Mouse (Mus musculus) lung, adult 2 months (tissue): ENCODE results near the gene Hoxd13. TPM values are rescaled to one million over a fixed set of nuclear protein-coding genes. Genes with fewer than 3 reads are reported as not detected.

Experiments
- DNase-seq: peaks from one replicate; pipeline ENCODE4 v3.0.0; 2022
- H3K4me1 ChIP-seq: fragments of 200-500 bp; 2 replicates; pipeline ENCODE4 v1.6.1; 2011; ENCODE audit warnings: low read length; ENCODE audit not compliant: control insufficient read depth, insufficient read depth
- H3K4me3 ChIP-seq: fragments of 200-500 bp; replicated peaks from 2 replicates; pipeline ENCODE3; 2011; ENCODE audit warnings: low read depth, mild to moderate bottlenecking, control low read depth, low read length; ENCODE audit errors: extremely low read depth
- CTCF ChIP-seq: fragments of 200-500 bp; IDR thresholded peaks from 2 replicates; pipeline ENCODE4 v1.5.1; 2011; ENCODE audit warnings: mild to moderate bottlenecking, low read length, control low read depth; ENCODE audit not compliant: insufficient read depth
- POLR2A ChIP-seq: fragments of 200-500 bp; IDR thresholded peaks from 2 replicates; pipeline ENCODE4 v1.6.1; 2011; ENCODE audit warnings: low read depth, mild to moderate bottlenecking, control low read depth, low read length, borderline replicate concordance; ENCODE audit errors: extremely low read depth
- WGBS: fragments of 180-500 bp; shearing (Covaris S2); methylation state at CpG from one replicate; pipeline ENCODE4 v1.1.7; 2018; 5-methylcytosine and 5-hydroxymethylcytosine counted together
- polyA plus RNA-seq: library from polyadenylated mRNA; depleted of rRNA; stranded (reverse); fragments of >200 nt; gene quantifications from 2 replicates; pipeline ENCODE4 v1.2.3, GENCODE M21; 2012

The Hoxd13 gene
- polyA plus RNA-seq, 1 experiment, result 0.04 TPM

GRCm38 (mm10) chr2:74698201-74699052, 30.3 kb downstream of the Hoxd13 start:
- TF ChIP-seq POLR2A (no peak), CTCF (no peak)
- H3K4me3 ChIP-seq, result no peak overlapping the region
- H3K4me1 ChIP-seq, result peaks cover 4% of the 10 kb centered on the region; the same call in 1 of the 2 replicates
- 3% methylated on average over 86 of the region's 86 CpGs for WGBS
- no peak for DNase-seq

DNA sequence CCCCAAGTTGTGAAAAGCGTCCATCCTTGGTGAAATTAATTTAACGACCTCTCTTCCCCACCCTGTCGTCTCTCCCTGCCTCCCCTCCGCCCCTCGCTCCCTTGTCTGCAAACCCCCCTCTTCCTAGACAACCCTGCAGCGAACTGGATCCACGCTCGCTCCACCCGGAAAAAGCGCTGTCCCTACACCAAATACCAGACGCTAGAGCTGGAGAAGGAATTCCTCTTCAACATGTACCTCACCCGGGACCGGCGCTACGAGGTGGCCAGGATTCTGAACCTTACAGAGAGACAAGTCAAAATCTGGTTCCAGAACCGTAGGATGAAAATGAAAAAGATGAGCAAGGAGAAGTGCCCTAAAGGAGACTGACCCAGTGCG, 30.9 kb downstream of the Hoxd13 start:
- H3K4me3 ChIP-seq, result no peak overlapping the region
- peaks cover 4% of the 10 kb centered on the region; the same call in 1 of the 2 replicates for H3K4me1 ChIP-seq
- 7% methylated on average over 17 of the region's 17 CpGs for WGBS
- DNase-seq, result no peak
- TF ChIP-seq POLR2A (no peak), CTCF (no peak)

GRCm38 (mm10) chr2:74699664-74700545, 31.8 kb downstream of the Hoxd13 start:
- no peak for TF ChIP-seq POLR2A
- TF ChIP-seq CTCF, result no peak
- 10% methylated on average over 23 of the region's 23 CpGs for WGBS
- no peak overlapping the region for H3K4me3 ChIP-seq
- H3K4me1 ChIP-seq, result peaks cover 4% of the 10 kb centered on the region; the same call in 1 of the 2 replicates
- no peak for DNase-seq

- WGBS, result 12% methylated on average over 22 of the region's 22 CpGs
- no peak overlapping the region for H3K4me3 ChIP-seq
- DNase-seq, result no peak
- peaks cover 4% of the 10 kb centered on the region; the same call in 1 of the 2 replicates for H3K4me1 ChIP-seq
- TF ChIP-seq POLR2A (no peak), CTCF (no peak)
Measured at GRCm38 (mm10) chr2:74700546-74701112, 32.5 kb downstream of the Hoxd13 start.

DNA sequence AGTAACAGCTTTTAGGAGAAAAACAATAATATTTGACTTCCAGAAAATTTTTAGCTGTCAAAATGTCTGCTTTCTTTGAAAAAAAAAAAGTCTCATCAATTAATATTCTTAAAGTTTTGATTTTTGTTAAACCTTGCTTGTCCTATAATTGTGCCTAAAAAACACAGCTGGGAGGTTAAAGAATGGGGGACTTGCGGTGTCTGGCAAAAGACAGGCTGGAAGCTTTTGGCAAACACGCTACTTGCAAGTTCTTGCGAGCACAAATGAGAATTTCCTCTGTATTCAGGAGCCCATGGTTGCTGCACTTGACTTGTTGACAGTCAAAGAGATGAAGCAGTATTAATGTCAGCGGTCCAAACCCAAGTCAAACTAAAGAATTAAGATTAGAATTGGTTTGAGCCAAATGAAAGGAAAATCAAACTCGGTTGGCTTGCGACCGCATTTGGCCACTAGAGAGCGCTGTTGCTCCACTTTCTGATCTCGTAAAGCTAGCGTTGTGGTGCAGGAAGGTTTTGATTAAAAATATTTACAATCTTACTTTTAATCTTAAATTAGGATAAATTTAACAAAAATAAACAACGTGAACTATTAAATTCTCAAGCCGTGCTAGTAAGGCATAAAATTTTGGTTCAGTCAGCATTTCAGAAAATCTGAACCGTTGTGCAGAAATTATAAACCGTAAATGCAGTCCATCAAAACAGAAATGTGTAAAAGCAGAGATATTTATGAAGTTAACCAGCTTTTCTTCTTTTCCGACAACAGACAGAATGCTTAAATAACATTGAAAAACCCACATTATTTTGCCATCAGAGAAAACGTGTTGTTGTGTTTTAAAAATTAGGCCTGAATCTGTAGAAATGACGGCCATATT, 34.1 kb downstream of the Hoxd13 start:
- H3K4me3 ChIP-seq, result no peak overlapping the region
- TF ChIP-seq CTCF, result peak; percentile 95
- no peak for TF ChIP-seq POLR2A
- WGBS, result 17% methylated on average over 17 of the region's 17 CpGs
- peaks cover 4% of the 10 kb centered on the region; the same call in 1 of the 2 replicates for H3K4me1 ChIP-seq
- DNase-seq, result peak; percentile 72

GRCm38 (mm10) chr2:74702820-74703219, 34.7 kb downstream of the Hoxd13 start:
- H3K4me1 ChIP-seq, result peaks cover 4% of the 10 kb centered on the region; the same call in 1 of the 2 replicates
- WGBS, result 29% methylated on average over 6 of the region's 6 CpGs
- TF ChIP-seq CTCF, result no peak
- DNase-seq, result no peak
- no peak overlapping the region for H3K4me3 ChIP-seq

- 24% methylated on average over 10 of the region's 10 CpGs for WGBS
Measured at GRCm38 (mm10) chr2:74703317-74703716, 35.2 kb downstream of the Hoxd13 start.

GRCm38 (mm10) chr2:74703720-74704392, 35.7 kb downstream of the Hoxd13 start:
- no peak for TF ChIP-seq POLR2A
- TF ChIP-seq CTCF, result no peak
- WGBS, result 8% methylated on average over 26 of the region's 26 CpGs
- no peak for DNase-seq
- no peak overlapping the region for H3K4me3 ChIP-seq
- H3K4me1 ChIP-seq, result no peaks in the 10 kb centered on the region

More at GRCm38 (mm10) chr2:74703317-74703716, 35.2 kb downstream of the Hoxd13 start:
- peaks cover 1% of the 10 kb centered on the region; the same call in 1 of the 2 replicates for H3K4me1 ChIP-seq
- DNase-seq, result no peak
- TF ChIP-seq CTCF (no peak), POLR2A (no peak)
- H3K4me3 ChIP-seq, result no peak overlapping the region
